Mouse (Mus musculus) lung, postnatal 0 days (tissue): ENCODE data around the gene Metrn.

Experiments used
- CTCF ChIP-seq: IDR thresholded peaks from 2 replicates; pipeline ENCODE4 v1.5.1; 2016; ENCODE audit warnings: antibody characterized with exemption, mild to moderate bottlenecking
- EP300 ChIP-seq: IDR thresholded peaks from 2 replicates; pipeline ENCODE4 v1.6.1; 2016; ENCODE audit warnings: antibody characterized with exemption, mild to moderate bottlenecking, control low read depth

DNA sequence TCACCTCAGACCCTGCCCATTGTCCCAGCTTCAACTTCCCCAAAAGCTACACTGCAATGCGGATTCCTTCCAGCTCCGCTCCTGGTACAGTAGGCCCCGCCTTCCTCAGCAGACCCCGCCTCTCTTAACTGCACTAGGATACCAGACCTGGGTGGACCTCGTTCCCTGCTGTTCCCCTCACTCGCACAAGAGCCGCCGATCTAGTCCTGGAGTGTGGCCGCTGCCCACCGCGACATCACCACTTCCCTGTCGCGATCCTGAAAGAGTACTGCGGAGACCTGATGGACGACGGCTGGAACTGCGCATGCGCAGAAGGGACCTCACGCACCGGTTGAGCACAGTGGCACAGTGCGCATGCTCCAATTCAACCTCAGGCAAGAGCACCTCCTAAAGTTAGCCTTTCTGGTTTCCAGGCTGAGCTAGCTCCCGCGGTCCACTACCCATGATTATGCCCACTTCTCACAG, 11.6 kb downstream of the Metrn start, which contains the start of gene Haghl:
- peak; percentile 18 for TF ChIP-seq CTCF
- TF ChIP-seq EP300, result no peak
